Mouse (Mus musculus) kidney, postnatal 0 days (tissue): ENCODE measurements around the gene Fgl2. TPM values are rescaled to one million over a fixed set of nuclear protein-coding genes. Genes with fewer than 3 reads are reported as not detected.

Experiments
- ATAC-seq: fragments of 200-750 bp; cut with Nextera tagmentation; replicated peaks from 2 replicates; pipeline ENCODE4 v1.8.0; 2017; ENCODE audit warnings: low read depth, moderate number of reproducible peaks, moderate TSS enrichment, moderate library complexity; ENCODE audit not compliant: low FRiP score
- DNase-seq: peaks from one replicate; pipeline ENCODE4 v3.0.0-alpha.2; 2016; ENCODE audit warnings: low spot score
- H3K27ac ChIP-seq: fragments of 300-500 bp; sonication (generic); 2 replicates; pipeline ENCODE4 v1.5.1; 2014; ENCODE audit warnings: mild to moderate bottlenecking
- H3K27me3 ChIP-seq: fragments of 300-500 bp; sonication (generic); 2 replicates; pipeline ENCODE4 v1.6.1; 2014; ENCODE audit warnings: low read length, mixed read lengths; ENCODE audit not compliant: insufficient read depth
- H3K36me3 ChIP-seq: fragments of 300-500 bp; sonication (generic); 2 replicates; pipeline ENCODE4 v1.6.1; 2014; ENCODE audit warnings: low read length, mixed read lengths; ENCODE audit not compliant: insufficient read depth
- H3K4me1 ChIP-seq: fragments of 300-500 bp; sonication (generic); replicated peaks from 2 replicates; pipeline ENCODE4 v1.6.1; 2014; ENCODE audit warnings: antibody characterized with exemption, low read length, mixed read lengths; ENCODE audit not compliant: insufficient read depth
- H3K4me2 ChIP-seq: fragments of 300-500 bp; sonication (generic); 2 replicates; pipeline ENCODE4 v1.6.1; 2014; ENCODE audit warnings: mild to moderate bottlenecking, low read length, moderate library complexity, mixed read lengths
- H3K4me3 ChIP-seq: fragments of 300-500 bp; sonication (generic); replicated peaks from 2 replicates; pipeline ENCODE4 v1.5.1; 2014; ENCODE audit warnings: low read depth, low read length
- H3K9ac ChIP-seq: fragments of 300-500 bp; sonication (generic); 2 replicates; pipeline ENCODE4 v1.6.1; 2014; ENCODE audit warnings: low read depth, low read length
- H3K9me3 ChIP-seq: fragments of 300-500 bp; sonication (generic); replicated peaks from 2 replicates; pipeline ENCODE4 v1.6.1; 2016; ENCODE audit warnings: low read length, inconsistent platforms, mixed read lengths
- CTCF ChIP-seq: IDR thresholded peaks from 2 replicates; pipeline ENCODE4 v1.5.1; 2016; ENCODE audit warnings: antibody characterized with exemption, low read depth, mild to moderate bottlenecking, moderate library complexity
- WGBS: fragments of 180-500 bp; shearing (Covaris S2); extraction: QIAGEN DNeasy Blood & Tissue Kit; methylation state at CpG from one replicate; pipeline ENCODE4 v1.1.7; 2014; 5-methylcytosine and 5-hydroxymethylcytosine counted together
- polyA plus RNA-seq: library from polyadenylated mRNA; unstranded; fragments of >200 nt; fragmentation: Nextera tagmentation; extraction: Ambion mirVana; gene quantifications from 2 replicates; pipeline ENCODE4 v1.2.1, GENCODE M21; 2015

The Fgl2 gene
- polyA plus RNA-seq, 1 experiment from 2014 or later = 11.9 TPM

GRCm38 (mm10) chr5:21391616-21392384, 19.4 kb downstream of the Fgl2 start:
- no peaks in the 10 kb centered on the region for H3K9me3 ChIP-seq
- no peak for TF ChIP-seq CTCF
- peak; percentile 75 for ATAC-seq
- H3K9ac ChIP-seq = no peak overlapping the region
- H3K36me3 ChIP-seq = no peaks in the 10 kb centered on the region
- no peak overlapping the region for H3K4me3 ChIP-seq
- no peaks in the 10 kb centered on the region for H3K4me1 ChIP-seq
- no peak overlapping the region for H3K4me2 ChIP-seq
- no peaks in the 10 kb centered on the region for H3K27me3 ChIP-seq
- WGBS = 23% methylated on average over 12 of the region's 13 CpGs
- no peak overlapping the region for H3K27ac ChIP-seq
- peak; percentile 40 for DNase-seq

- 83% methylated on average over 2 of the region's 2 CpGs for WGBS
- no peak for TF ChIP-seq CTCF
- no peak overlapping the region for H3K27ac ChIP-seq
- H3K4me2 ChIP-seq = no peak overlapping the region
- no peaks in the 10 kb centered on the region for H3K4me1 ChIP-seq
- H3K27me3 ChIP-seq = no peaks in the 10 kb centered on the region
- H3K4me3 ChIP-seq = no peak overlapping the region
- DNase-seq = no peak
- no peaks in the 10 kb centered on the region for H3K9me3 ChIP-seq
- H3K9ac ChIP-seq = no peak overlapping the region
- ATAC-seq = no peak
- no peaks in the 10 kb centered on the region for H3K36me3 ChIP-seq
These were observed 22.1 kb downstream of the Fgl2 start for GRCm38 (mm10) chr5:21394562-21394961.

GRCm38 (mm10) chr5:21395205-21395840, 22.9 kb downstream of the Fgl2 start:
- 17% methylated on average over 7 of the region's 7 CpGs for WGBS
- DNase-seq = peak; percentile 57

GRCm38 (mm10) chr5:21411261-21411666, 38.8 kb downstream of the Fgl2 start:
- no peak for ATAC-seq
- no peak overlapping the region for H3K27ac ChIP-seq
- no peaks in the 10 kb centered on the region for H3K27me3 ChIP-seq
- no peak for TF ChIP-seq CTCF
- no peak for DNase-seq
- no peak overlapping the region for H3K4me3 ChIP-seq
- no peaks in the 10 kb centered on the region for H3K36me3 ChIP-seq
- 83% methylated on average over 5 of the region's 5 CpGs for WGBS
- H3K9me3 ChIP-seq = no peaks in the 10 kb centered on the region
- H3K4me2 ChIP-seq = no peak overlapping the region
- H3K4me1 ChIP-seq = no peaks in the 10 kb centered on the region
- H3K9ac ChIP-seq = no peak overlapping the region

More at GRCm38 (mm10) chr5:21395205-21395840, 22.9 kb downstream of the Fgl2 start:
- no peaks in the 10 kb centered on the region for H3K36me3 ChIP-seq
- TF ChIP-seq CTCF = no peak
- H3K4me2 ChIP-seq = no peak overlapping the region
- no peaks in the 10 kb centered on the region for H3K27me3 ChIP-seq
- H3K4me1 ChIP-seq = no peaks in the 10 kb centered on the region
- no peak; the same call in 1 of the 2 replicates for ATAC-seq
- H3K9me3 ChIP-seq = no peaks in the 10 kb centered on the region
- H3K9ac ChIP-seq = no peak overlapping the region
- no peak overlapping the region for H3K4me3 ChIP-seq
- no peak overlapping the region for H3K27ac ChIP-seq

- no peak for TF ChIP-seq CTCF
- Histone ChIP-seq H3K27ac (no peak overlapping the region), H3K36me3 (no peaks in the 10 kb centered on the region), H3K9me3 (no peaks in the 10 kb centered on the region), H3K4me1 (no peaks in the 10 kb centered on the region), H3K4me3 (no peak overlapping the region), H3K9ac (no peak overlapping the region), H3K27me3 (no peaks in the 10 kb centered on the region), H3K4me2 (no peak overlapping the region)
- no peak for ATAC-seq
- WGBS = 59% methylated on average over 5 of the region's 5 CpGs
- DNase-seq = no peak
These were observed 39.6 kb downstream of the Fgl2 start for GRCm38 (mm10) chr5:21412056-21412455.

- no peaks in the 10 kb centered on the region for H3K4me1 ChIP-seq
- WGBS = 93% methylated on average over 3 of the region's 3 CpGs
- no peak for TF ChIP-seq CTCF
- H3K4me2 ChIP-seq = no peak overlapping the region
- H3K36me3 ChIP-seq = no peaks in the 10 kb centered on the region
- no peak overlapping the region for H3K9ac ChIP-seq
- no peaks in the 10 kb centered on the region for H3K9me3 ChIP-seq
- no peaks in the 10 kb centered on the region for H3K27me3 ChIP-seq
- no peak overlapping the region for H3K4me3 ChIP-seq
- DNase-seq (no peak), ATAC-seq (no peak)
- no peak overlapping the region for H3K27ac ChIP-seq
These were observed 40.9 kb downstream of the Fgl2 start for GRCm38 (mm10) chr5:21413322-21413721.
